Mouse (Mus musculus) heart, postnatal 0 days (tissue): Measurements from ENCODE around the gene Cdc14a. TPM values are rescaled to one million over a fixed set of nuclear protein-coding genes. Genes with fewer than 3 reads are reported as not detected.

Experiments
- ATAC-seq: fragments of 200-750 bp; cut with Nextera tagmentation; 2 replicates; pipeline ENCODE4 v1.8.0; 2017; ENCODE audit warnings: low read depth, moderate number of reproducible peaks, moderate library complexity; ENCODE audit not compliant: insufficient read depth
- DNase-seq: peaks from one replicate; pipeline ENCODE4 v3.0.0-alpha.2; 2016; ENCODE audit warnings: low spot score
- H3K27ac ChIP-seq: fragments of 300-500 bp; sonication (generic); 2 replicates; pipeline ENCODE4 v1.5.1; 2014; ENCODE audit warnings: low read depth, mild to moderate bottlenecking
- H3K27me3 ChIP-seq: fragments of 300-500 bp; sonication (generic); 2 replicates; pipeline ENCODE4 v1.6.1; 2014; ENCODE audit warnings: low read length, mixed read lengths; ENCODE audit not compliant: control insufficient read depth, insufficient read depth
- H3K36me3 ChIP-seq: fragments of 300-500 bp; sonication (generic); replicated peaks from 2 replicates; pipeline ENCODE4 v1.6.1; 2014; ENCODE audit warnings: low read length, mixed read lengths; ENCODE audit not compliant: control insufficient read depth, insufficient read depth
- H3K4me1 ChIP-seq: fragments of 300-500 bp; sonication (generic); 2 replicates; pipeline ENCODE4 v1.6.1; 2014; ENCODE audit warnings: antibody characterized with exemption; ENCODE audit not compliant: control insufficient read depth, insufficient read depth
- H3K4me2 ChIP-seq: fragments of 300-500 bp; sonication (generic); 2 replicates; pipeline ENCODE4 v1.6.1; 2014; ENCODE audit warnings: low read depth, mild to moderate bottlenecking, low read length, moderate library complexity
- H3K4me3 ChIP-seq: fragments of 300-500 bp; sonication (generic); 2 replicates; pipeline ENCODE4 v1.5.1; 2014; ENCODE audit warnings: low read depth, low read length
- H3K9ac ChIP-seq: fragments of 300-500 bp; sonication (generic); replicated peaks from 2 replicates; pipeline ENCODE4 v1.6.1; 2014; ENCODE audit warnings: low read depth, low read length, mixed read lengths
- H3K9me3 ChIP-seq: fragments of 300-500 bp; sonication (generic); replicated peaks from 2 replicates; pipeline ENCODE4 v1.6.1; 2016; ENCODE audit warnings: low read length; ENCODE audit not compliant: control insufficient read depth
- CTCF ChIP-seq: IDR thresholded peaks from 2 replicates; pipeline ENCODE4 v1.5.1; 2016; ENCODE audit warnings: antibody characterized with exemption, control low read depth, low read depth
- EP300 ChIP-seq: IDR thresholded peaks from 2 replicates; pipeline ENCODE4 v1.6.1; 2016; ENCODE audit warnings: antibody characterized with exemption, low read depth
- WGBS: fragments of 180-500 bp; shearing (Covaris S2); extraction: QIAGEN DNeasy Blood & Tissue Kit; methylation state at CpG from one replicate; pipeline ENCODE4 v1.1.7; 2014; 5-methylcytosine and 5-hydroxymethylcytosine counted together
- polyA plus RNA-seq: library from polyadenylated mRNA; unstranded; fragments of >200 nt; fragmentation: Nextera tagmentation; extraction: Ambion mirVana; gene quantifications from 2 replicates; pipeline ENCODE4 v1.2.1, GENCODE M21; 2015
- total RNA-seq: library from RNA; depleted of rRNA; stranded (reverse); fragments of >200 nt; gene quantifications from 2 replicates; pipeline ENCODE4 v1.2.3, GENCODE M21; 2014; ENCODE audit warnings: low replicate concordance

The Cdc14a gene
- total and polyA plus RNA-seq, 2 experiments from 2014 or later: 2.5 to 6.1 TPM

DNA sequence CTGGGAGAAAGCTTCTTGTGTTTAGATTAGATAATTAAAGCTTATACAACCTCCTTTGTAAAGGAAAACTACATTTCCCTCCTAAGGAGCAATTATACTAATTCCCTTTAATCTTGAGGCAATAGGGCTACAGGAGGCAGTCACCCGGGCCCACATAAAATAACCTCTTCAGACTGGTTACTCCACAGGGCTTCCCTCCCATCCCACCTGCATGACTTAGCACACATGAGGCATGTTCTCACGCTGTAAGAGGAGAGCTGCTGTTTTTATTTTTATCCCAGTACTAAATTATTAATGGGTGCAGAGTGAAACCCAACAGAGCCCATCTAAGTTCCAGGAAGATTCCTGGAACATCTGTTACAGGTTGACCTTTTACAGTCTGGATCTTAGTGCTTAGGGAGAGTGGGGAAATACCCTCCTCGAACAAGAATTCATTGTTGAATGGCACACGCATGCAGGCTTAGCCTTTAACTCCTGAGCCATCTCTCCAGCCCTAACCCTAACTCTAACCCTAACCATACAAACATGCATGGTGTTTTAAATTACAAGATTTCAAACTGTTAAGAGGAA is 54.9 kb downstream of the Cdc14a start:
- peaks cover 6% of the 10 kb centered on the region; the same call in 1 of the 2 replicates for H3K4me1 ChIP-seq
- no peaks in the 10 kb centered on the region for H3K36me3 ChIP-seq
- H3K9ac ChIP-seq: no peak overlapping the region
- H3K9me3 ChIP-seq: no peaks in the 10 kb centered on the region
- TF ChIP-seq CTCF (no peak), EP300 (no peak)
- WGBS: 46% methylated on average over 4 of the region's 4 CpGs
- no peak overlapping the region for H3K4me2 ChIP-seq
- H3K27ac ChIP-seq: no peak overlapping the region
- no peak overlapping the region for H3K4me3 ChIP-seq
- no peaks in the 10 kb centered on the region for H3K27me3 ChIP-seq
- DNase-seq (no peak), ATAC-seq (no peak)

- no peak overlapping the region for H3K4me2 ChIP-seq
- no peaks in the 10 kb centered on the region for H3K27me3 ChIP-seq
- 90% methylated on average over 2 of the region's 2 CpGs for WGBS
- no peaks in the 10 kb centered on the region for H3K36me3 ChIP-seq
- H3K4me1 ChIP-seq: peaks cover 6% of the 10 kb centered on the region; the same call in 1 of the 2 replicates
- H3K4me3 ChIP-seq: no peak overlapping the region
- TF ChIP-seq CTCF: no peak
- no peak for TF ChIP-seq EP300
- H3K9me3 ChIP-seq: no peaks in the 10 kb centered on the region
- no peak overlapping the region for H3K27ac ChIP-seq
- DNase-seq (no peak), ATAC-seq (no peak)
- no peak overlapping the region for H3K9ac ChIP-seq
Measured at GRCm38 (mm10) chr3:116366125-116366524, 57.7 kb downstream of the Cdc14a start.

- Histone ChIP-seq H3K4me2 (no peak overlapping the region), H3K4me1 (no peaks in the 10 kb centered on the region; the same call in 1 of the 2 replicates), H3K9me3 (no peaks in the 10 kb centered on the region), H3K27ac (no peak overlapping the region), H3K9ac (no peak overlapping the region), H3K4me3 (no peak overlapping the region), H3K36me3 (no peaks in the 10 kb centered on the region), H3K27me3 (no peaks in the 10 kb centered on the region)
- no peak for ATAC-seq
- no peak for DNase-seq
- TF ChIP-seq EP300 (no peak), CTCF (no peak)
- WGBS: 85% methylated on average over 7 of the region's 7 CpGs
Measured at GRCm38 (mm10) chr3:116361906-116362305, 61.9 kb downstream of the Cdc14a start.

GRCm38 (mm10) chr3:116361101-116361500 is 62.7 kb downstream of the Cdc14a start:
- Histone ChIP-seq H3K4me2 (no peak overlapping the region), H3K36me3 (no peaks in the 10 kb centered on the region), H3K9ac (no peak overlapping the region), H3K4me1 (no peaks in the 10 kb centered on the region; the same call in 1 of the 2 replicates), H3K4me3 (no peak overlapping the region), H3K27ac (no peak overlapping the region), H3K9me3 (no peaks in the 10 kb centered on the region), H3K27me3 (no peaks in the 10 kb centered on the region)
- ATAC-seq (no peak), DNase-seq (no peak)
- TF ChIP-seq CTCF: no peak
- no peak for TF ChIP-seq EP300
- 83% methylated on average over 5 of the region's 5 CpGs for WGBS

DNA sequence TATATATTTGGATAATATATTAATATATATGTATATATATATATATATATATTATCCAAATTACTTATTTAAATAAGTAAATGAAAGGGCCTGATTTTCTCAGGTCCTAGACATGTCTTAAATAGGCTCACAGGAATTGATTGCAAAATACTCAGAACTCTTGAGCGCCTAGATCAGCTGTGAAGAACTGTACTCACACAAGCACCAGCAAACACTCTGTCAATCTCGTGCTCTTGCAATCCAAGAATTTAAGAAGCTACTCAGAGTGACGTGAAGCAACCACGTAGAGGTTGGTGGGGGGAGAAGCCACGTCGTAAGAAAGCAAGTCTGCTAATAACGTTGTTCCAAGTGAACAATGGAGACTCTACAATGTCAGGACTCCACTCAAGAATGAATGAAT is 66.0 kb downstream of the Cdc14a start:
- ATAC-seq (no peak), DNase-seq (no peak)
- H3K36me3 ChIP-seq: no peaks in the 10 kb centered on the region
- no peak for TF ChIP-seq EP300
- TF ChIP-seq CTCF: no peak
- no peak overlapping the region for H3K4me2 ChIP-seq
- H3K4me3 ChIP-seq: no peak overlapping the region
- H3K27me3 ChIP-seq: no peaks in the 10 kb centered on the region
- WGBS: 83% methylated on average over 7 of the region's 7 CpGs
- no peaks in the 10 kb centered on the region; the same call in 1 of the 2 replicates for H3K4me1 ChIP-seq
- no peak overlapping the region for H3K27ac ChIP-seq
- H3K9me3 ChIP-seq: no peaks in the 10 kb centered on the region
- H3K9ac ChIP-seq: no peak overlapping the region

GRCm38 (mm10) chr3:116357180-116357579 is 66.7 kb downstream of the Cdc14a start:
- no peaks in the 10 kb centered on the region; the same call in 1 of the 2 replicates for H3K4me1 ChIP-seq
- no peaks in the 10 kb centered on the region for H3K27me3 ChIP-seq
- H3K36me3 ChIP-seq: no peaks in the 10 kb centered on the region
- ATAC-seq: no peak
- H3K4me3 ChIP-seq: no peak overlapping the region
- TF ChIP-seq CTCF: no peak
- no peak for TF ChIP-seq EP300
- H3K9ac ChIP-seq: no peak overlapping the region
- H3K9me3 ChIP-seq: no peaks in the 10 kb centered on the region
- H3K27ac ChIP-seq: no peak overlapping the region
- DNase-seq: no peak
- 58% methylated on average over 4 of the region's 4 CpGs for WGBS
- no peak overlapping the region for H3K4me2 ChIP-seq
